ENCODE assay signal across 14 mouse cellular contexts in the genomic region with DNA sequence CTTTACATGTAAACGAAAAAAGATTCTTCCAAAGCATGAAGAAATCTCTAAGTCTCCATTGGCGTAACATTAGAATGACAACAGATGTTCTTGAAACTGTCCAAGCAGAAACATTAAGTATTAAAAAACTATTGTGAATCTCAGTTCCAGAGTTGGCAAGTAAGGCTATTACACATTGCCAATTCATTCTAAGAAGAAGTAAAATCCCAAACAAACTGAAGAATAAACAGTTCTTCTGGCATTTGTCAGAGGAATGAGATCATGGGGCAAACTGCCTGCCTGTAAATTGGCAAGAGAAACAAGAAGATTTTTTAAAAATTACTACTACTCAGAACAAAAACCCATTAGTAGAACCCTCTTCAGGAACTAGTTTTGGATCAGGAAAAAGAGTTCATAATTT.
DNase-seq lines count a peak whose midpoint lies in the region; ATAC-seq and TF ChIP-seq lines count a peak whose summit lies in the region.
"Had no signal": no experiment of that assay in that cellular context is flagged by ENCODE, and none has a peak within 500 bp of the region (broad histone marks: within the 10 kb centered on the region; RNA-seq: fewer than 3 reads in every experiment).

No protein-coding gene starts in this region.

- no peaks in the 10 kb centered on the region for H3K9me3 ChIP-seq in embryonic facial prominence, embryonic 14.5 days (ENCODE audit: control insufficient read depth, low read length)
- H3K9me3 ChIP-seq in embryonic facial prominence, embryonic 10.5 days = no peaks in the 10 kb centered on the region
- no peaks in the 10 kb centered on the region for H3K9me3 ChIP-seq in midbrain, postnatal 0 days (ENCODE audit: low read length)
- H3K9me3 ChIP-seq in midbrain, embryonic 16.5 days (replicated peaks; ENCODE audit: control insufficient read depth, low read length, poor library complexity, severe bottlenecking) = no peaks in the 10 kb centered on the region
- H3K9me3 ChIP-seq: G1E; limb, embryonic 15.5 days had no signal

- intact Hi-C loops in gastrocnemius, postnatal 14 days (cut with DNase I; ENCODE audit: low total_unique reads) = no loop called here

- H3K27ac ChIP-seq in embryonic facial prominence, embryonic 14.5 days (replicated peaks; ENCODE audit: low read depth, low read length) = no peak overlapping the region; the same call in 1 of the 2 replicates
- no peak overlapping the region for H3K27ac ChIP-seq in embryonic facial prominence, embryonic 10.5 days (replicated peaks)
- H3K27ac ChIP-seq in midbrain, postnatal 0 days (ENCODE audit: low read depth, low read length) = no peak overlapping the region
- no peak overlapping the region for H3K27ac ChIP-seq in midbrain, embryonic 16.5 days (ENCODE audit: low read length)
- H3K27ac ChIP-seq: kidney, postnatal 0 days; limb, embryonic 15.5 days; macrophage; stomach, postnatal 0 days had no signal

- peak; percentile 62 for DNase-seq in embryonic facial prominence, embryonic 14.5 days (ENCODE audit: low spot score)
- no peak for DNase-seq in embryonic facial prominence, embryonic 10.5 days (ENCODE audit: low spot score)
- DNase-seq in midbrain, postnatal 0 days (ENCODE audit: low spot score) = peak; percentile 7
- peak; percentile 38 for DNase-seq in gastrocnemius, postnatal 14 days
- DNase-seq in lung, postnatal 25 days (ENCODE audit: low spot score) = peak; percentile 29
- DNase-seq in yolk sac, embryonic 10.5 days (ENCODE audit: low spot score) = no peak

- peaks cover 4% of the 10 kb centered on the region; the same call in 1 of the 2 replicates for H3K4me1 ChIP-seq in embryonic facial prominence, embryonic 14.5 days (ENCODE audit: control insufficient read depth, insufficient read depth, low read length)
- no peaks in the 10 kb centered on the region for H3K4me1 ChIP-seq in embryonic facial prominence, embryonic 10.5 days
- no peaks in the 10 kb centered on the region for H3K4me1 ChIP-seq in midbrain, postnatal 0 days (ENCODE audit: insufficient read depth, low read length)
- H3K4me1 ChIP-seq in midbrain, embryonic 16.5 days (ENCODE audit: control insufficient read depth, insufficient read depth, low read length) = no peaks in the 10 kb centered on the region
- H3K4me1 ChIP-seq: limb, embryonic 15.5 days had no signal

- H3K9ac ChIP-seq in embryonic facial prominence, embryonic 14.5 days (ENCODE audit: low read depth, low read length) = no peak overlapping the region
- no peak overlapping the region for H3K9ac ChIP-seq in midbrain, postnatal 0 days (replicated peaks; ENCODE audit: low read length, poor library complexity, severe bottlenecking)
- no peak overlapping the region for H3K9ac ChIP-seq in midbrain, embryonic 16.5 days (ENCODE audit: low read depth, low read length)
- H3K9ac ChIP-seq: limb, embryonic 15.5 days had no signal

- no peaks in the 10 kb centered on the region for H3K27me3 ChIP-seq in embryonic facial prominence, embryonic 14.5 days (replicated peaks; ENCODE audit: control insufficient read depth, insufficient read depth, low read length)
- H3K27me3 ChIP-seq in embryonic facial prominence, embryonic 10.5 days (replicated peaks; ENCODE audit: low read depth, poor library complexity, severe bottlenecking) = no peaks in the 10 kb centered on the region
- H3K27me3 ChIP-seq in midbrain, postnatal 0 days (ENCODE audit: insufficient read depth, low read length) = no peaks in the 10 kb centered on the region
- H3K27me3 ChIP-seq in midbrain, embryonic 16.5 days (ENCODE audit: control insufficient read depth, insufficient read depth, low read depth, low read length) = no peaks in the 10 kb centered on the region
- H3K27me3 ChIP-seq: limb, embryonic 15.5 days had no signal

- TF ChIP-seq CTCF in midbrain, postnatal 0 days (IDR thresholded peaks at IDR 0.05) = no peak

- no peak for ATAC-seq in embryonic facial prominence, embryonic 14.5 days (ENCODE audit: low read depth)
- no peak for ATAC-seq in midbrain, postnatal 0 days (ENCODE audit: low FRiP score)
- ATAC-seq in midbrain, embryonic 16.5 days = no peak
- no peak for ATAC-seq in monocyte, adult 5-6 weeks (replicated peaks; ENCODE audit: insufficient number of reproducible peaks, low FRiP score, low TSS enrichment, poor library complexity, severe bottlenecking)
- ATAC-seq: activated CD4-positive, CD25-positive, alpha-beta regulatory T cell, adult 4 months had no signal

- H3K36me3 ChIP-seq in embryonic facial prominence, embryonic 14.5 days (ENCODE audit: control insufficient read depth, insufficient read depth, low read length) = no peaks in the 10 kb centered on the region
- no peaks in the 10 kb centered on the region for H3K36me3 ChIP-seq in embryonic facial prominence, embryonic 10.5 days (replicated peaks)
- no peaks in the 10 kb centered on the region for H3K36me3 ChIP-seq in midbrain, postnatal 0 days (ENCODE audit: insufficient read depth, low read length)
- H3K36me3 ChIP-seq in midbrain, embryonic 16.5 days (ENCODE audit: control insufficient read depth, insufficient read depth, low read length) = no peaks in the 10 kb centered on the region
- H3K36me3 ChIP-seq: G1E; limb, embryonic 15.5 days had no signal

- WGBS in embryonic facial prominence, embryonic 14.5 days = 64% methylated on average over 2 of the region's 2 CpGs
- 86% methylated on average over 2 of the region's 2 CpGs for WGBS in embryonic facial prominence, embryonic 10.5 days
- 69% methylated on average over 2 of the region's 2 CpGs for WGBS in midbrain, postnatal 0 days
- 69% methylated on average over 2 of the region's 2 CpGs for WGBS in midbrain, embryonic 16.5 days

- no peak overlapping the region for H3K4me2 ChIP-seq in embryonic facial prominence, embryonic 14.5 days (ENCODE audit: low read depth, low read length)
- no peak overlapping the region for H3K4me2 ChIP-seq in midbrain, postnatal 0 days (ENCODE audit: low read depth, low read length, poor library complexity, severe bottlenecking)
- no peak overlapping the region for H3K4me2 ChIP-seq in midbrain, embryonic 16.5 days (ENCODE audit: low read length)
- H3K4me2 ChIP-seq: limb, embryonic 15.5 days had no signal

- H3K4me3 ChIP-seq in embryonic facial prominence, embryonic 14.5 days (ENCODE audit: low read depth, low read length) = no peak overlapping the region
- no peak overlapping the region for H3K4me3 ChIP-seq in embryonic facial prominence, embryonic 10.5 days
- H3K4me3 ChIP-seq in midbrain, postnatal 0 days (ENCODE audit: low read depth, low read length) = no peak overlapping the region
- H3K4me3 ChIP-seq in midbrain, embryonic 16.5 days (ENCODE audit: low read depth, low read length) = no peak overlapping the region
- H3K4me3 ChIP-seq: limb, embryonic 15.5 days had no signal

Comparison
In these comparisons a context has a peak if more than half of its experiments do, and no peak if none do; other contexts are left out.
1. DNase-seq: peak in embryonic facial prominence, embryonic 14.5 days (single experiment), midbrain, postnatal 0 days (single experiment), gastrocnemius, postnatal 14 days (single experiment) and lung, postnatal 25 days (single experiment); none in embryonic facial prominence, embryonic 10.5 days (single experiment) and yolk sac, embryonic 10.5 days (single experiment).